Mouse (Mus musculus) olfactory bulb, adult 2 months (tissue): ENCODE data around the gene Chpf.

ENCODE experiments used
- CTCF ChIP-seq: fragments of 200-500 bp; IDR thresholded peaks from 2 replicates; pipeline ENCODE4 v1.5.1; 2012; ENCODE audit warnings: low read depth, mild to moderate bottlenecking, low read length, moderate library complexity; ENCODE audit not compliant: insufficient read depth
- POLR2A ChIP-seq: fragments of 200-500 bp; IDR thresholded peaks from 2 replicates; pipeline ENCODE4 v1.6.1; 2012; ENCODE audit warnings: mild to moderate bottlenecking, low read depth, low read length, moderate library complexity; ENCODE audit not compliant: insufficient read depth

GRCm38 (mm10) chr1:75448052-75448431, 31.1 kb downstream of the Chpf start:
- TF ChIP-seq CTCF = no peak
- no peak for TF ChIP-seq POLR2A
